Mouse (Mus musculus): ENCODE measurements around the gene Slc38a2. TPM values are rescaled to one million over a fixed set of nuclear protein-coding genes. Genes with fewer than 3 reads are reported as not detected.

The Slc38a2 gene
- total RNA-seq, 1 experiment from 2014 or later = 155 TPM

- ATAC-seq (replicated peaks in 1 of 2; ENCODE audit: insufficient read depth in 1 of 2, low FRiP score in 2 of 2, low TSS enrichment in 1 of 2, low read depth in 1 of 2, poor library complexity in 2 of 2, severe bottlenecking in 2 of 2) = no peak
Measured at GRCm38 (mm10) chr15:96708428-96708827, 8.9 kb upstream of the Slc38a2 start.

- no peak for ATAC-seq (replicated peaks in 1 of 2; ENCODE audit: insufficient read depth in 1 of 2, low FRiP score in 2 of 2, low TSS enrichment in 1 of 2, low read depth in 1 of 2, poor library complexity in 2 of 2, severe bottlenecking in 2 of 2)
Measured at GRCm38 (mm10) chr15:96707936-96708335, 8.4 kb upstream of the Slc38a2 start.

GRCm38 (mm10) chr15:96702466-96703031, 3.0 kb upstream of the Slc38a2 start:
- ATAC-seq (replicated peaks in 1 of 2; ENCODE audit: insufficient read depth in 1 of 2, low FRiP score in 2 of 2, low TSS enrichment in 1 of 2, low read depth in 1 of 2, poor library complexity in 2 of 2, severe bottlenecking in 2 of 2) = no peak

GRCm38 (mm10) chr15:96700766-96701165, 1.2 kb upstream of the Slc38a2 start:
- ATAC-seq (replicated peaks in 1 of 2; ENCODE audit: insufficient read depth in 1 of 2, low FRiP score in 2 of 2, low TSS enrichment in 1 of 2, low read depth in 1 of 2, poor library complexity in 2 of 2, severe bottlenecking in 2 of 2) = no peak

- ATAC-seq (replicated peaks in 1 of 2; ENCODE audit: insufficient read depth in 1 of 2, low FRiP score in 2 of 2, low TSS enrichment in 1 of 2, low read depth in 1 of 2, poor library complexity in 2 of 2, severe bottlenecking in 2 of 2) = peak; percentile 14 to 38; a peak in 3 of 4 replicates
Measured at GRCm38 (mm10) chr15:96698658-96699448, 677 bp downstream of the Slc38a2 start.

GRCm38 (mm10) chr15:96697901-96698657, 1.5 kb downstream of the Slc38a2 start:
- 0 out of 4 replicates have a peak, but pooled peaks of 1 of the 2 experiments have one; percentile 2 for ATAC-seq (replicated peaks in 1 of 2; ENCODE audit: insufficient read depth in 1 of 2, low FRiP score in 2 of 2, low TSS enrichment in 1 of 2, low read depth in 1 of 2, poor library complexity in 2 of 2, severe bottlenecking in 2 of 2)

GRCm38 (mm10) chr15:96696486-96697284, 2.8 kb downstream of the Slc38a2 start:
- ATAC-seq (replicated peaks in 1 of 2; ENCODE audit: insufficient read depth in 1 of 2, low FRiP score in 2 of 2, low TSS enrichment in 1 of 2, low read depth in 1 of 2, poor library complexity in 2 of 2, severe bottlenecking in 2 of 2) = no peak

GRCm38 (mm10) chr15:96695455-96696421, 3.8 kb downstream of the Slc38a2 start:
- no peak for ATAC-seq (replicated peaks in 1 of 2; ENCODE audit: insufficient read depth in 1 of 2, low FRiP score in 2 of 2, low TSS enrichment in 1 of 2, low read depth in 1 of 2, poor library complexity in 2 of 2, severe bottlenecking in 2 of 2)

- no peak for ATAC-seq (replicated peaks in 1 of 2; ENCODE audit: insufficient read depth in 1 of 2, low FRiP score in 2 of 2, low TSS enrichment in 1 of 2, low read depth in 1 of 2, poor library complexity in 2 of 2, severe bottlenecking in 2 of 2)
Measured at GRCm38 (mm10) chr15:96694988-96695387, 4.5 kb downstream of the Slc38a2 start.

- ATAC-seq (replicated peaks in 1 of 2; ENCODE audit: insufficient read depth in 1 of 2, low FRiP score in 2 of 2, low TSS enrichment in 1 of 2, low read depth in 1 of 2, poor library complexity in 2 of 2, severe bottlenecking in 2 of 2) = no peak
Measured at GRCm38 (mm10) chr15:96693688-96694087, 5.8 kb downstream of the Slc38a2 start.

GRCm38 (mm10) chr15:96692401-96692800, 7.1 kb downstream of the Slc38a2 start:
- no peak for ATAC-seq (replicated peaks in 1 of 2; ENCODE audit: insufficient read depth in 1 of 2, low FRiP score in 2 of 2, low TSS enrichment in 1 of 2, low read depth in 1 of 2, poor library complexity in 2 of 2, severe bottlenecking in 2 of 2)

- no peak for ATAC-seq (replicated peaks in 1 of 2; ENCODE audit: insufficient read depth in 1 of 2, low FRiP score in 2 of 2, low TSS enrichment in 1 of 2, low read depth in 1 of 2, poor library complexity in 2 of 2, severe bottlenecking in 2 of 2)
Measured at GRCm38 (mm10) chr15:96691381-96691780, 8.1 kb downstream of the Slc38a2 start.

- ATAC-seq (replicated peaks in 1 of 2; ENCODE audit: insufficient read depth in 1 of 2, low FRiP score in 2 of 2, low TSS enrichment in 1 of 2, low read depth in 1 of 2, poor library complexity in 2 of 2, severe bottlenecking in 2 of 2) = no peak
Measured at GRCm38 (mm10) chr15:96690829-96691228, 8.7 kb downstream of the Slc38a2 start.

- no peak for ATAC-seq (replicated peaks in 1 of 2; ENCODE audit: insufficient read depth in 1 of 2, low FRiP score in 2 of 2, low TSS enrichment in 1 of 2, low read depth in 1 of 2, poor library complexity in 2 of 2, severe bottlenecking in 2 of 2)
Measured at GRCm38 (mm10) chr15:96689919-96690318, 9.6 kb downstream of the Slc38a2 start.

- no peak for ATAC-seq (replicated peaks in 1 of 2; ENCODE audit: insufficient read depth in 1 of 2, low FRiP score in 2 of 2, low TSS enrichment in 1 of 2, low read depth in 1 of 2, poor library complexity in 2 of 2, severe bottlenecking in 2 of 2)
Measured at GRCm38 (mm10) chr15:96688784-96689318, 10.7 kb downstream of the Slc38a2 start.

GRCm38 (mm10) chr15:96688036-96688435, 11.5 kb downstream of the Slc38a2 start:
- ATAC-seq (replicated peaks in 1 of 2; ENCODE audit: insufficient read depth in 1 of 2, low FRiP score in 2 of 2, low TSS enrichment in 1 of 2, low read depth in 1 of 2, poor library complexity in 2 of 2, severe bottlenecking in 2 of 2) = no peak
